Mouse (Mus musculus) lung, embryonic 16.5 days (tissue): ENCODE measurements around the gene Bckdhb. TPM values are rescaled to one million over a fixed set of nuclear protein-coding genes. Genes with fewer than 3 reads are reported as not detected.

Experiments used
- ATAC-seq: fragments of 200-750 bp; cut with Nextera tagmentation; 2 replicates; pipeline ENCODE4 v1.8.0; 2017; ENCODE audit warnings: low read depth, mild to moderate bottlenecking, moderate library complexity
- H3K27ac ChIP-seq: fragments of 300-500 bp; sonication (generic); 2 replicates; pipeline ENCODE4 v1.5.1; 2014; ENCODE audit warnings: mild to moderate bottlenecking, control low read depth, low read length
- H3K27me3 ChIP-seq: fragments of 300-500 bp; sonication (generic); 2 replicates; pipeline ENCODE4 v1.6.1; 2014; ENCODE audit warnings: low read depth, low read length, mixed read lengths; ENCODE audit not compliant: control insufficient read depth, insufficient read depth
- H3K36me3 ChIP-seq: fragments of 300-500 bp; sonication (generic); 2 replicates; pipeline ENCODE4 v1.6.1; 2014; ENCODE audit warnings: low read length; ENCODE audit not compliant: control insufficient read depth, insufficient read depth
- H3K4me1 ChIP-seq: fragments of 300-500 bp; sonication (generic); replicated peaks from 2 replicates; pipeline ENCODE4 v1.6.1; 2014; ENCODE audit warnings: low read length, mixed read lengths; ENCODE audit not compliant: control insufficient read depth, insufficient read depth
- H3K4me2 ChIP-seq: fragments of 300-500 bp; sonication (generic); 2 replicates; pipeline ENCODE4 v1.6.1; 2014; ENCODE audit warnings: low read depth, low read length, control low read depth
- H3K4me3 ChIP-seq: fragments of 300-500 bp; sonication (generic); 2 replicates; pipeline ENCODE4 v1.5.1; 2014; ENCODE audit warnings: mild to moderate bottlenecking, low read length, control low read depth
- H3K9ac ChIP-seq: fragments of 300-500 bp; sonication (generic); 2 replicates; pipeline ENCODE4 v1.6.1; 2014; ENCODE audit warnings: low read length, control low read depth
- H3K9me3 ChIP-seq: fragments of 300-500 bp; sonication (generic); 2 replicates; pipeline ENCODE4 v1.6.1; 2016; ENCODE audit warnings: low read length; ENCODE audit not compliant: control insufficient read depth
- WGBS: fragments of 180-500 bp; shearing (Covaris S2); extraction: QIAGEN DNeasy Blood & Tissue Kit; methylation state at CpG from one replicate; pipeline ENCODE4 v1.1.7; 2014; 5-methylcytosine and 5-hydroxymethylcytosine counted together
- polyA plus RNA-seq: library from polyadenylated mRNA; unstranded; fragments of >200 nt; fragmentation: Nextera tagmentation; extraction: Ambion mirVana; gene quantifications from 2 replicates; pipeline ENCODE4 v1.2.1, GENCODE M21; 2015

Gene Bckdhb
- 33.9 and 35.8 TPM in 2 replicates for polyA plus RNA-seq

DNA sequence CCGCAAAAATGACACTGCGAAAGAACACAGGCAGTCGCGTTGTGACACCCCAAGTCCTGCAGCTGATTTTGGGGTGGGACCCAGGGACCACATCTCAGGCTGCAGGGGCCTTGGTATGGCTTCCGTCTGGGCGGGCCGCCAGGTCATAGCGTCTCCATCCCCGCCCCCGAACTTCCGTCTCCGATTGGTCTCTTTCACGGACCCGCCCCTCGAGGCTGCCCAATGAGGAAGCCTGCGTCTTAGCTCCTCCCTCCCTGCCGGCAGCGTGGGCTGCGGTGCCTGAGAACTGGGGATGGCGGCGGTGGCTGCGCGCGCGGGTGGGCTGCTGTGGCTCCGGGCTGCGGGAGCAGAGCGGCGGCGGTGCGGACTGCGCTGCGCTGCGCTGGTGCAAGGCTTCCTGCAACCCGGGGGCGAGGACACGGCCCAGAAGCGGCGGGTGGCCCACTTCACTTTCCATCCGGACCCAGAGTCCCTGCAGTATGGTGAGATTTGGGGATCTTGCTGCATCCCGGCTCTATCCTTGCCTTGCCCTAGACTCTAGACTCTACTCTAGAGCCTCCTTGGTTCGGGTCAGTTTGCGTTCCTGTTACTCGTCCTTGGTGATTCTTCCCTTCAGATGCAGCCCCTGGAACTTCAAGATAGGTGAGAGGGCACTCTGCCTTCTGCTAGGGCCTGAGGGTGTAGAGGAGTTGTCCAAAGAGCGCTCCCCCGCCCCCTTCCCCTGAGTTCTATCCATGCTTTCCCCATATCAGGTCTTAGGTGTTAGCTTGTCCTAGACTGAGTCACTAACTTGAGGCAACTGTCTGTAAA, at the start of gene Bckdhb:
TSS of gene Bckdhb (plus strand) at position 268 of the 810 bp plus-strand sequence.
- H3K27me3 ChIP-seq, result no peaks in the 10 kb centered on the region
- no peaks in the 10 kb centered on the region for H3K36me3 ChIP-seq
- H3K9ac ChIP-seq, result peak within 1 kb of the TSS; percentile 76
- WGBS, result under 1% methylated on average over 45 of the region's 46 CpGs
- ATAC-seq, result peak; percentile 100
- H3K27ac ChIP-seq, result no peak within 1 kb of the TSS
- peak within 1 kb of the TSS; percentile 78 for H3K4me2 ChIP-seq
- H3K4me1 ChIP-seq, result peaks cover 2% of the 10 kb centered on the region; the same call in 1 of the 2 replicates
- H3K9me3 ChIP-seq, result no peaks in the 10 kb centered on the region
- peak within 1 kb of the TSS; percentile 79 for H3K4me3 ChIP-seq

DNA sequence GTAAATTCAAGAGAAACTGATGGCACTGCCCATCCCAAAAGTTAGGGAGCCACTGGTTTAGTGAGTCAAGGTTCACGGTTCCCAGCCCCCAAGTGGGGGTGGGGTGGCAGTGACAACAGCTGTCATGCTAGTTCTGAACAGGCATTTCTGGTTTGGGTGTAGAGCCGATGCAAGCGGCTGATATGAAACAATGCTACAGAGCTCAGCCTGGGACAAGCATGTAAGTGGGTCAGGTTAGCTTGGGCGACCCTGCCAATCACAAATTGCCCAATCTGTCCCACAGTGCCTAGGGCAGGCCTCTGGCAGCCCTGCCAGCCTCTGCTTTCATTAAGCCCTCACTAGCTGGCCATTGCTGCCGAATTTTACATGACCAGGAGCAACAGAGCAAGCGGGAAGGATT, 42.8 kb upstream of the Bckdhb start:
- H3K4me3 ChIP-seq, result no peak overlapping the region
- no peaks in the 10 kb centered on the region for H3K4me1 ChIP-seq
- no peaks in the 10 kb centered on the region for H3K27me3 ChIP-seq
- H3K4me2 ChIP-seq, result no peak overlapping the region
- H3K27ac ChIP-seq, result no peak overlapping the region
- H3K36me3 ChIP-seq, result no peaks in the 10 kb centered on the region
- WGBS, result 71% methylated on average over 6 of the region's 6 CpGs
- no peak overlapping the region for H3K9ac ChIP-seq
- H3K9me3 ChIP-seq, result no peaks in the 10 kb centered on the region
- no peak for ATAC-seq

DNA sequence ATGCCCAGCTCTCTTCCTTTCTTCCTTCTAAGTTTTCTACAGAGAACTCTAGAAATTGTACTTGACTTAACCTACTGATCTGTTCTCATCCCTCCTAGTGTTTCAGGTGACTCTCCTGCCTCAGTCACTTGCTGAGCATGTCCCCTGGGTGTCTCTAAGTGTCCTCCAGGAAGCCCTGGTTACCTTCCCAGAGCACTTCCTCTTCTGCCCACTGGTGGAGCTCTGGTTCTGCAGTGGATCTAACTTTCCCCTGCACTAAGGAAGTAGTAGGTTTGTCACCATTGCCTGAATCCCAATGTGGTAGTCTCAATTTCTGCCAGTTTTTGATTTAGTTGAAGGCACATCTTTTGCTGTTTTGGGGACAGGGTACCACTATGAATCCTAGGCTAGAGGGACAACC, 38.8 kb upstream of the Bckdhb start:
- Histone ChIP-seq H3K9ac (no peak overlapping the region), H3K4me2 (no peak overlapping the region), H3K27ac (no peak overlapping the region), H3K9me3 (no peaks in the 10 kb centered on the region), H3K27me3 (no peaks in the 10 kb centered on the region), H3K4me3 (no peak overlapping the region), H3K36me3 (no peaks in the 10 kb centered on the region), H3K4me1 (no peaks in the 10 kb centered on the region)
- ATAC-seq, result no peak

DNA sequence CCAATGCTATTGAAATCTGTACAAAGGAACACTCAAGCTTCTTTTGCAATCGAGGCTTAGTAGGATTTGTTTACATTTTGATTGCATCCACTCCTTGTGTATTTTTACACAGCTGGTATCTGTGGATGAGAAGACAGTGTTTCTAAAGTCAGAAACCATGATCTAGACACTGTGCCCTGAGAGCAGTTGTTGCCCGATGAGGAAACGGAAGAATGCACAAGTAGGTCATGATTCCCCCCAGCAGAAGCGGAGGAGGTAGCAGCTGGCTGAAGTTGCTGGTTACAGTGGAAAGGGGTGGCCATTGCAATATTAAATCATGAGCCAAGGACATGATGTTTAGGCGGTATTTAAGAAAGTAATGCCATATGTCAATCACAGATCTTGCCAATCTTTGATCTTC, 36.7 kb upstream of the Bckdhb start:
- 75% methylated on average over 5 of the region's 5 CpGs for WGBS
- Histone ChIP-seq H3K9ac (no peak overlapping the region), H3K4me2 (no peak overlapping the region), H3K27ac (no peak overlapping the region), H3K36me3 (no peaks in the 10 kb centered on the region), H3K4me1 (no peaks in the 10 kb centered on the region), H3K4me3 (no peak overlapping the region), H3K9me3 (no peaks in the 10 kb centered on the region), H3K27me3 (no peaks in the 10 kb centered on the region)
- no peak for ATAC-seq

DNA sequence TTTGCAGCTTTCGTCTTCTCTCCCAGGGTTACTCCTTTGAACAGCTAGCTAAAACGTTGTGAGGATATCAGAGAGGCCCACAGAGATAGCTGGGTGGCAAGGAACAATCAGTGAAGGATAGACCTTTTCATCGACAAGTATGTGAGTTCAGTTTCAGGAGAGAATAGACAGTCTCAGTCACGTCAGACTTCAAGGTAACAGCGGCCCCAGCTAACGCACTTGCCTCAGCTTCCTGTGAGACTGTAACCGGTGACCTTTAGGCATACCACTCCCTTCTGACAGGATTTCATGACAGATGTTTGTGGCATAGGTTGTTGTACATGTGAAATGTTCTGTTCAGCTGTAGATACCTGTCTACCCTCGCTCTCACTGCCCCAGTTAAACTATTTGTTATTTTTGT, 31.9 kb upstream of the Bckdhb start:
- H3K27me3 ChIP-seq, result no peaks in the 10 kb centered on the region
- no peak for ATAC-seq
- H3K4me3 ChIP-seq, result no peak overlapping the region
- no peak overlapping the region for H3K4me2 ChIP-seq
- no peaks in the 10 kb centered on the region for H3K4me1 ChIP-seq
- 56% methylated on average over 8 of the region's 8 CpGs for WGBS
- no peak overlapping the region for H3K27ac ChIP-seq
- H3K36me3 ChIP-seq, result no peaks in the 10 kb centered on the region
- H3K9me3 ChIP-seq, result no peaks in the 10 kb centered on the region
- H3K9ac ChIP-seq, result no peak overlapping the region

DNA sequence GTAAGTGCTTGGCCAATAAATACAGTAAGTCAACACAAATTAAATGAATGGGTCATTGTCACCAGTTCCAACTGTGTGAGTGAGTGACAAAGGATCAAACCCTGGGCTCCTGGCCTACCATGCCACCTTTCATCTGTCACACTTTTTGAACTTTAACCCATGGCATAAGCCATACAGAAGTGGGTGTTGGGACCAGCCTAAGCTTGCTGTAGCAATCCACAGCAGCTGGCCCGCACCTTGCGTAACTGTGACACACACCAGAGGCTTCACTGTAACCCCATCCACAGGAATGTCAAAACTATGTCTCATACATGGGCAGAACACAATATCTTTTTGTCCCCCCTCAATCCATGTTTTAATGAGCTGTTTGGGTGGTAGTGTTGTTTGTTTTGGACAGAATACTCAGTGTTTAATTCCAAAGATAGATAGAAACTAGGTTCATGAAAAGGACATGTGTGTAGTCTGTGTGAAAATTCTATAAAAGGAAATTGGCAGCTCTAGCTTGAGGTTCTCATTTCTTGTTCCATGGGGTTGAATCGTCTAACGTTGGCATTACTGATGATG, 31.1 kb upstream of the Bckdhb start:
- Histone ChIP-seq H3K4me3 (no peak overlapping the region), H3K27ac (no peak overlapping the region), H3K4me1 (no peaks in the 10 kb centered on the region), H3K27me3 (no peaks in the 10 kb centered on the region), H3K9me3 (no peaks in the 10 kb centered on the region), H3K9ac (no peak overlapping the region), H3K4me2 (no peak overlapping the region), H3K36me3 (no peaks in the 10 kb centered on the region)
- ATAC-seq, result peak; percentile 66; the same call in 1 of the 2 replicates
- 58% methylated on average over 4 of the region's 4 CpGs for WGBS

DNA sequence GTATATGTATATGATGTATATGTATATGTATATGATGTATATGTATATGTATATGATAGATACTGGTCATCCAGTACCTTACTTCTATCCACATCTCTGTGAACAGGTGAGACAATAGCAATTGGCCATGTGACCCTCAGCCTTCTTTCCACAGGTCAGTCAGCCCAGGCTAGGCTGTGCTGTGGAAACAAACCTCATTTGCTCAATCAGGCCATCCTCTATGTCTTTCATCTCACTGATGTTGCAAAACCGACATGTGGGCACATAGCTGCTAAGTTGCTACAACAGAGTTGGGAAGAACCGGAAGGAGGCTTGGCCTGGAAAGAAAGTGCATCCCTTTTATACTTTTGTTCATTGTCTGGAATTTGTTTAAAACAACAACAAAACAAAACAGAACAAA, 22.9 kb upstream of the Bckdhb start:
- H3K27me3 ChIP-seq, result no peaks in the 10 kb centered on the region
- 84% methylated on average over 2 of the region's 2 CpGs for WGBS
- no peaks in the 10 kb centered on the region for H3K9me3 ChIP-seq
- H3K36me3 ChIP-seq, result no peaks in the 10 kb centered on the region
- no peak overlapping the region for H3K9ac ChIP-seq
- no peak overlapping the region for H3K27ac ChIP-seq
- ATAC-seq, result no peak
- H3K4me1 ChIP-seq, result no peaks in the 10 kb centered on the region
- H3K4me3 ChIP-seq, result no peak overlapping the region
- H3K4me2 ChIP-seq, result no peak overlapping the region

DNA sequence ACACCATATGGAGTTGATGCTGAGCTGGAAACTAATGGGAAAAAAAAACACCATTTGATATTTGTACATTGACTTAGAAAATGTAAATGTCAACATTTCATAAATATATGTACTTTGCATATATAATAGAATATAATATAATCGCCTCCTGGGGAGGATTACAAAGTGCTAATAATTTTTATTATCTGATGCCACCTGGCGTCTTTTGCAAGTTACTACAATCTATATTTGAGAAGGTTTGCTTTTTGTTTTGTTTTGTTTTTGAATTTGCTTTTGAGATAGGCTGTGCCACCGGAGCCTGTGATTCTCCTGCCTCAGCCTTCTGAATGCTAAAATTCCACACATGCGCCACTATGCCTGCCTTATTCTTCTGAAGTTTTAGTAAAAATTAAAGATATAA, 19.1 kb upstream of the Bckdhb start:
- Histone ChIP-seq H3K4me2 (no peak overlapping the region), H3K4me1 (no peaks in the 10 kb centered on the region), H3K9ac (no peak overlapping the region), H3K36me3 (no peaks in the 10 kb centered on the region), H3K9me3 (no peaks in the 10 kb centered on the region), H3K4me3 (no peak overlapping the region), H3K27ac (no peak overlapping the region), H3K27me3 (no peaks in the 10 kb centered on the region)
- WGBS, result 54% methylated on average over 4 of the region's 4 CpGs
- ATAC-seq, result no peak

DNA sequence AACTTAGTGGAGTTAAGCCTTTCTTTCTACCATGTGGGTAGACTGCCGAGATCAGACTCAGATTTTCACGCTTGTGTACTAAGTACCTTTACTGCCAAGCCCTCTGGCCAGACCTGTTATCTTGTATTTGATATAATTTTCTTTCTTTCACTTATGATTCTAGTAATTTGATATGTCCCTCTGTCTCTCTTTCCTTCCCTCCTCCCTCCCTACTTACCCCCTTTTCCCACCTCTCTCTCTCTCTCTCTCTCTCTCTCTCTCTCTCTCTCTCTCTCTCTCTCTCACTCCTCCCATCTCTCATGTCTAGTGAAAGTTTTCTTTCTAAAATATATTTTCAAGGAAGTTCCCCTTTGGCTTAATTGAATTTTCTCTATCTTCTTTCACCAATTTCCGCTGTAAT, 17.9 kb upstream of the Bckdhb start:
- Histone ChIP-seq H3K27ac (no peak overlapping the region), H3K9ac (no peak overlapping the region), H3K9me3 (no peaks in the 10 kb centered on the region), H3K4me3 (no peak overlapping the region), H3K4me2 (no peak overlapping the region), H3K27me3 (no peaks in the 10 kb centered on the region), H3K36me3 (no peaks in the 10 kb centered on the region), H3K4me1 (no peaks in the 10 kb centered on the region)
- 69% methylated on average over 3 of the region's 3 CpGs for WGBS
- no peak for ATAC-seq
